Mouse (Mus musculus) spleen, postnatal 10 days (tissue): Measurements from ENCODE around the gene Serpini1.
A peak's percentile ranks its signal among the peaks of the same experiment; 100 is the strongest.

Source experiments
- DNase-seq, 2 experiments: peaks; one replicate each; pipeline ENCODE4 v3.0.0; 2021 to 2022; ENCODE audit warnings: low spot score in 2 of 2

Gene Serpini1

DNA sequence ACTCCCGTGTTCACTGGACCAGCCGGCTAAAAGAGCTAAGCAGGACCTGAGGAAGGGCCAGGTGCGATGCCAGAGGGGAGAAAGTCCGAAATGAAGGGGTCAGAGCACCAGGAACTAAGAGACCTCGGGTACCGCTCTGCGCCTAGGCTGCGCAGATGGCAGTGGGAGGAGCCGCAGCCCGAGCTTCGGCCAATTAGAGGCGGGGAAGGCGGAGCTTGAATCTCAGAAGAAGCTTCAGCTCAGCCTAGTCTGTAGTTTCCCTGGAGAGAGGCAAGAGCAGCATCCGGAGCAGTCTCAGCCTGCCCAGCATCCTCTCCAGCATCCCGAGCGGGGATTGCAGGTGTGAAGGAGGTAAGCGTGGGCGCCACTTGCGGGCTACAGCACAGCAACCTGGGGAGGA, at the start of gene Serpini1:
TSS of gene Serpini1 (plus strand) at position 256 of the 400 bp plus-strand sequence.
- DNase-seq: peak in 1 of 2 experiments; percentile 90

DNA sequence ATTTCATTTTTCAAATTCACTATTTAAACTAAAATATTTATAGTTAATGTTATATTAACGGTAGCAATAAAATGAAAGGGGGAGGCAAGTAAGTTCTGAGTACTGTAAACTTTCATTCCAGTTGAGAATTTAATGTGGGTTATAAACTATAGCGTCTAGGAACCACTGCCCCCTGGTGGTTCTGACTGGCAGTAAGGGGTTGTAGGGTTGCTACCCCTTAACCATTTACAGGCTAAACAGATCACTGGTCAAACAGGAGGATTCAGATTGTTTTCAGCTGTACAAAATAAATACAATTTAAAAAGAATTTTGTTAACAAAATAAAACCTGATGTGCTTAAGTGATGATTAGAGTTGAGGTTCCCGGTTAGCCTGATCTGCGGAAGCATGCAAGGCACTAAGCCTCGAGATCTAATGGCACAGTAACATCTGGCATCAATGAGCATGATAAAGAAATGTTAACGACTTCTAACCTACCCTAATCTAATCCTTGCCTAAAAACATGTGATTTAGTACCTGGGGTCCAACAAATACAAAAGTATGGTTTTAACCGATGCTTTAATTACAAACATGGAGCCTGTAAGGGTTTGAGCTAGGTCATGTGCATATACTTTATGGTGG, 39.6 kb upstream of the Serpini1 start:
- peak; percentile 30 to 78 for DNase-seq

DNA sequence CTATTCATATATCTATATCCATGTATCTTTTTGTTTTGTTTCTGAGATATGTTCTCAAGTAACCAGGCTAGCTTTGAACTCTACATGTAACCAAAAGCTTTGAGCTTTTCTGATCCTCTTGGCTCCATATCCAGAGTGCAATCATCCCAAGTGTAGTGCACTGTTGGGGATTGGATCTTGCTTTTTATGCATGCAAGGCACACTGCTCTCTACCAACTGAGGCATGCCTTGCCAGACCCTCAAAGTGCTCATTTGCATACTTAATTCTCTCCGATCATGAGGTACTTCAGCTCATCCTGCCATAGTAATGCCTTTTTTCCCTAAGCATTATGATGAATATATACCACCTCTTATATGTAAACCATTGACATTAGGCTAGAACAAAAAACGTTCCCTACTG, 36.0 kb upstream of the Serpini1 start:
- DNase-seq: no peak

DNA sequence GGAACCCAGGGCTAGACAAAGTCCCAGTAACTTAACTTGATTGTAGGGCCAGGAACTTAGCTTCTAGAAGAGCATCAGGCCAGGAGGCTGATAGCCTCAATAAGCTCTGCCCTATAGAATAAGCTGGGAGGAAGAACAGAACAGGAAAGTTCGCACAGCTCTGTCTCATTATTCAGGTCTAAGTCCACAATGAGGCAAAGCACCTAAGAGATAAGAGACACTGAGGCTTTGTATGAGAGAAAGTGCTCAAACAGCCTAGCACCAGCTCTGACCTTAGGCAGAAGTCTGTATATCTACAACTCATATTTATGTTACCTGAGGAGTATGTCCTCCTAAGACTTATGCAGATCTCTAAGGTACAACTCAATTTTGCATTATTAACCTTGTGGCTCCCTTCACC, 34.8 kb upstream of the Serpini1 start:
- DNase-seq: no peak

DNA sequence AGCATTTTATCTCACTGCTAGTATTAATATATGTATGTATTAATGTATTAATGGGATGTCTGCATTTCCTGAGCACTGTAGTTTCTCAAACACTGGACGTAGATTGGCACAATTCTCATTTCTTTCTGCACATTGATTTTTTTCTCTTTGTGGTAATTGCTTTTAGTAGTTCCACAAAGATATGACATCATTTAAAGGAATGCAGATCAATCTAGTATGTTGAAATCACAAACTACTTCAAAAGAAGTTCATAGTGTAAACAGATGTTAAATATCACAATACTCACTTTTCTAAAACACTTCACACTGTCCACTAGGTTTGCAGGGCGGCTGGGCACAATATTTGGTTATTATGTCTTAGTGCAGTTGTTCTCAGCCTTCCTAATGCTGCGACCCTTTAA, 26.3 kb upstream of the Serpini1 start:
- no peak for DNase-seq

DNA sequence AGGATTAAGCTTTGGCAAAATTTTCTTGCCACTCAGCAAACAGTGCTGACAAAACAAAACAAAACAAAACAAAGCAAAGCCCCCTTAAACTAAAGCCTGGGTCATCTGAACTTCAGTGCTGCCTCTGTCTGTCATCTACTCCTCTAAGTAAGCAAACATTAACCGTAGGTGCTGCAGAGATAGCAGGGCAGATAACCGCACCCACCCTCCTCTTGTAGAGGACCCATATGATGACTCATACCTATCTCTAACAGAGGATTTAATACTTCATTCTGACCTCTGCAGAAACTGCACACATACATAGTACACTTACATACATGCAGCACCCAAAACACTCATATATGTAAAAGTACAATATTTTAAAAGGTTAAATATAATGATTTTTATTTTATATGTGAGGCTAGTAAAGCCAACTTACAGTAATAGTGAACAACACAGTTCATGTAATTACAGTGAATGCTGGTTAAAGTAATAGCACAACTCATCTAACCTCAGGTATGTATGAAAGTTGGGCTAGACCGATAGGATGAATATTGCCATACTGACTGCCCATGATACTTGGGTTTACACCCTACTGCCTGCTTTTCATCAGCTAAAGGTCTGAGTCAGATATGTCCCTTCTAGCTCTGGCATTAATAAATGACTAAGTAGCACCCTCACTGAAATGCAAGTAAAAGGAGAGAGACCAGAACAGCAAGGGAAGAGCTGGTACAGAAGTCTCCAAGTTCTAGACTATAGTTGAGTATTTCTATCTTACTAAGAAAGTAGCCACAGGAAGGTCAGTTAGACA, 23.1 kb upstream of the Serpini1 start:
- DNase-seq: no peak

DNA sequence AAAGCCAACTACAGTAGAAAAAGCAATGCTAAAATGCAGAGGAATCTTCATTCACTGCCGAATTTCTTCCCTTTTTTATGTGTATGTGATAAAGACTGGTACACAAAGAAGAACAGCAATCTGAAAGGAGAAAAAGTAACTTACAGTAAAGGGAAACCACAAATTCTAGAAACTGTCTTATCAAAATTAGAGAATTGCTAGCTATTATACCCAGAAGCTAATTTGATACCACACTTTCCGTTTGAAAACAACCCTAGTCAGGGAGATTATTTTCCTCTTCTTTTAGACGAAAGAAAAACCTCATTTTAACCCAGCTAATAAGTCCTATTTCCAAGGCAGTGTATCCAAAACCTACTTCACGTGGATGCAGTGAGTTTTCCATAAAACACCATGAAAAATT, 16.1 kb upstream of the Serpini1 start:
- no peak for DNase-seq

DNA sequence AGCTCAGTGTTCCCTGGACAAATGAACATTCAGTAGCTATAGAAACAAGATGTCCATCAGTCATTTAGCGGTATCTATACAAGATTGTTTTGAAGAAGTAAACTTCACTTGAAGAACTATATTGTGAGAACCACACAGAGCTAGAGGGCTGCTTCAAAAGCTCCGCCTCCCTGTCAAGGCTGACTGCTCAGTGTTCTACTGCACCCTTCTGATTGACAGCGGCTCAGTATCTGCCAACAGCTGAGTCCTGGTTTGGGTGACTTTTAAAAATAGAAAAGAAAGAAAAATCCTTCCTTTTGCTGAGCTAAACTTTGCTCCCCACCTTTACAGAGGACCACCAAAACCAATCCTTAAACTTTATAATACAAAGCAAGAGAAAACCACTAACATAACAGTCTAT, 14.5 kb upstream of the Serpini1 start:
- peak in 1 of 2 experiments; percentile 51 for DNase-seq

DNA sequence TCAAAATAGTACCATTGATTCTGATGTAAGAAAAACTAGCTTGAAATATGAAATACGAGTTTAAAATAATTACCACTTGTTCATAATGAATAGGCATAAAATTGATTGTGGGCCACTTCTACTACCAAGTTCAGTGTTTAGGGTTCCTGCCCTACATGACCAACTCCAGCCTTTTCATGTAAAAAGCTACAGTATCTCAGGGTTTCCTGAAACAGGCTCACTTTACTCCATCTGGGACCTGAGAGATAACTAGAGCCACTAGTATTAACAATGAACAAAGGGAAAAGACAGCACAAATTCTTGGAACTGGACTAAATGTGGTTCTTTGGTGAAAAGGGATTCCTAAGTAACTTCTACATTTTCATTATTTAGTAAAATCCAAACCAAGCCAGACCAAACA, 13.1 kb upstream of the Serpini1 start:
- no peak for DNase-seq

DNA sequence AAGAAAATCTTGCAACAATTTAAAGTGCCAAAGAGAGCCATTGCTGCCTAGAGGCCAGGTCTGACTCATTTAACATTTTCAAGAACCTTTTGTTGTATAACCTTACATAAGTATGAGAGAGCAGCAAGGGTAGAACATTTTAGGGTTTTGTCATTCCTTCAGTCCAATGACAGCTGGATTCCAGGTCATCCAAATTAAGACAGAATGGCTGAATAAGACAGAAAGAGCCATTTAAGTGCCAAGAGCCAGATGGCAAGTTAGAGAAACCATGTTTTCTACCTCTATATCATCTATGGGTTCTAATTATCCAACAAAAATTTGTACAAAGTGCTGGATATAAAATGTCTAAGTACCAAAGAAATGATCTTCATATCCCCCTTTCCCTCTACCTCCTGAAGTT, 6.1 kb upstream of the Serpini1 start:
- DNase-seq: no peak

DNA sequence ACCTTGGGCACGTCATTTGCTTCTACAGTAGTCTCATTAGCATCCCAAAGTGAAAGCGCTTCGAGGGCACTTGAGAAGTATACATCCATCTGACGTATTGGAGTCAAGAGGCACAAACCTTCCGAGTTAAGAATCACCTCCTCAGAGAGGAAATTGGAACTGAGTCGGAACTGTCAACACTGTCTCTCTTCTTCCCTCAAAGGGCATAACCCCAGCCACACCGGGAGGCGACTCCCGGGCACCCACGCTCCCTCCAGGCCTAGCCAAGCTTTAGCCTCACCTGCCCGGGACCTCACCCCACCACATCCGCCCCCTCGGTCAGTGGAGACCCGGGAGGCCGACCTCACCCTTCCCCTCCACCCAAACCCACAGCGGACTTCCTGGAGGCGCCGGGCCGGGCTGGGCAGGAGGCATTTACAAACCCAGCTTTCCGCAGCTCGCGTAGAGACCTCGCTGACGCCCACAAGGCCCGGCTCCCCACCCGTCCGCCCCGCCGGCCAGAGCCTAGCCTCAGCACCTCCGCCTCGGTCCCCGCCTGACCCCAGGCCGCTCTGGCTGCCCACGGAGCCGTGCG, 1.1 kb upstream of the Serpini1 start:
- no peak for DNase-seq

DNA sequence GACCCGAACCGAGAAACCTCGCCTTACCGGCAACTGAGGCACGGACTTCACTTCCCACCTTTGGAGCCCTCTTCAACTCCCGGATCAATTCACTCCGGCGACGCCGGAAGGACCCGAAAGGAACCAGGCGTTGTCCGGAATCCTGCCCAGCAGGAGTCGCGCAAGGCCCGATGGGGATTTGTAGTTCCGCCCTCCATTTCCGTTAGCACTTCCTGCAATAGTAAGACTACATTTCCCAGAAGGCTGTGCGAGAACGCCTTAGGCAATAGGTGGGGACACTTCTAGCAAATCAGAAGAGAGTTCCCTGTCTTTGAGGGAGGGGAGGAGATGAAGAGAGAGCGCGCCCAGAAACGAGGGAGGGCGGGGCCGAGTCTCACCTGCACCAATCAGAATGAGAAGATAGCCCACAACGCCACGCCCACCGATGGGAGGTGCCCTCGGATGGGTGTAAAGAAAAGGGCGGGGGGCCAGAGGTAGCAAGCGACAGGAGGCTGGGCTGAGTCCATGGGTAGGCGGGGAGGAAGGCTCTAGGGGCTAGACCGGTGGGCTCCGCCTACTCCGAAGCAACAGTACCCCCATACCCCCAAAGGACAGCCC, 554 bp upstream of the Serpini1 start, which contains the start of gene Pdcd10:
TSS of gene Pdcd10 (minus strand) at position 162 of the 597 bp plus-strand sequence.
- DNase-seq: peak; percentile 98 to 100

DNA sequence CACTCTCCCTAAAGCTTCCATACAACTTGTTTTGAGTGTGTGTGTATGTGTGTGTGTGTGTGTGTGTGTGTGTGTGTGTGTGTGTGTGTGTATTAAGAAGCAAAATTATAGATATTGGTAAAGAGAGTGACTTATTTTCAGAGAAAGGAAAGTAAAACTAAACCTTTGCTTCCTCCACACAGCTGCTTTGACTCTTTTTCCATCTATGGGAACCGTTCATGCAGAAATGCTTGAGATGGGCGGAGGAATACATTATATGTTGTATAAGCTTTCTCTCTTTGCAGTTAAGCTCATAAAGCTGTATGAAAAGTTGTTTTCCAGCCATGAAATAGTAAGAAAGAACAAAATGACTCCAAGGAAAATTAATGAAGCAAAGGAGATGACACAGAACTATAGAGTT, 16.7 kb downstream of the Serpini1 start:
- DNase-seq: no peak

DNA sequence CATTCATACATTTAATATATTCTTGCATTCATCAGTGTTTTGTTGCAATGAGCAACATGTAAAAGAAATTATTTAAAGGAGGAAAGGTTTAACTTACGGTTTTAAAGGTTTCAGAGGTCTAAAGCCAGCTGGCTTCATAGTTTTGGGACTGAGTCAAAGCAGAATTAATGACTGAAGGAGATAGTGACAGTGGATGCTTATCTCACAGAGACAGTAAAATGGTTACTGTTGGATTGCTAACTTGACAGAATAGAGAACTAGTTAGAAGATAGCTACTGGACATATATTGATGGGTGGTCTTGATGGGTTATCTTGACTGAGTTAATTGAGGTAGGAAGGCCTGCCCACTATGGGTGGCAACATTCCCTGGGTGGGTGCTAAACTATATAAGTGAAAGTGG, 18.2 kb downstream of the Serpini1 start:
- no peak for DNase-seq

DNA sequence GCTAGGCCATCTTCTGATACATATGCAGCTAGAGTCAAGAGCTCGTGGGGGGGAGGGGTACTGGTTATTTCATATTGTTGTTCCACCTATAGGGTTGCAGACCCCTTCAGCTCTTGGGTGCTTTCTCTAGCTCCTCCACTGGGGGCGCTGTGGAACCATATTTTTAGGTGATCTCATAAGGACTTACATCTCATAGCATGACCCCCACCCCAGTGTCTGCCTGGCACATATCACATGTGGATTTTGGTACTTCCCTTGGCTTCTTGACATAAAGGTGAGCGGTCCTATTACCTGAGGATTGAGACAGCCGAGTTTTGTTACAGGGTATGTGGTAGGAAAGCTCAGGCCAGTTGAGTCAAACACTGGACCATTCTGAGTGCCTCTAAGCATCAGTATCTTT, 22.0 kb downstream of the Serpini1 start:
- peak; percentile 31 to 71 for DNase-seq

DNA sequence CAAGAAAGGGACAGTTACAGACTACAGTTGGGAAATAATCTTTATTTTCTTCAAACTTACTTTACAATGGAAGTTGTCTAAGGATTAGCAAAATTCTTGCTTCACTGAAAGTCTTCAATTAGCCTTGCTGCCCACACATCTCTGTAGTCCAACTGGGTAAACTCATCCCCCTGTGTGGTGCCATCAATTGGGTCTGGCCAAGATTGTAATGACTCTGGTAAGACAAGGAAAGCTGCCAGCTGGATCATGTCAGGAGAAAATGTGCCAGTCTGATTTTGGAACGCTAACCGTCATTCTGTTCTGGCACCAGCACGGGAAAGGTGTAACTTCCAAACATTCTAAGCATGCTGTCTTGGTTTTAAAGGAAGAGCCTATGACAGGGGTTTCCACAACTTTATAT, 25.9 kb downstream of the Serpini1 start:
- DNase-seq: no peak

DNA sequence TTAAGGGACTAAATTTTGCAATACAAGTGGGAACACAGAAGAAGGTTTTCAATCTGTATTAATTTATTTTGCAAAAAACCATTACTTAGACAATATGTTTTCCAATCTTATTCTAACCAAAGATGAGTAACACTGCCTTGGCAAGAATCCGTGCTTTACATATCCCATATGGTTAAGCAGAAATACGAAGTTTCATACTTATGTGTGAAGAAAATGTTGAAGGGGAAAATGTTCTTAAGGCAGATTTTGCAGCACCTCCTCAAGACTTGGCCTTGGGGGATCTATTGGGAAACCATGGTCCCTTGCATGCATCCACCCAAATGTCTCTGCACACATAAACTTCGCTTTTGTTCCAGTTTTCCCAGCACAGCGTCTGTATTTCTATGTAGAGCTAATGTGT, 27.6 kb downstream of the Serpini1 start:
- no peak for DNase-seq

DNA sequence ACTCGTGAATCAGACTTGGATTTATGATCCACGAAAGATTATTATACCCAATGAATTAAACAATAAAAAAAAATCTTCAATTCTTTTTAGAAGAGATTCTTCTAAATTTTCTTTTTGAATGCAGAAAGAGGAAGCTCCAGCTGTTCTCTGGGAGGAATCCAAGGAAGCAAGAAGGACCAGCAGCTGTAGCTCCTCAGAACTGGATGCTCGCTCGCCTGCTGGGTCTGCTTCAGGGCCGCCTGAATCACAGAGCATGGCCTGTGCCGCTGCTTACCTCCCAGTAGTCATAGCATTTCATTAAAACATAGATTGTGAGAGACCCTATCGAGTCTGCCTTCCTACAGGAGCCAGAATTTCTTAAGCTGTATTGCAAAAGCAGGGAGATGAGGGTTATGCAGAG, 53.7 kb downstream of the Serpini1 start:
- DNase-seq: no peak

DNA sequence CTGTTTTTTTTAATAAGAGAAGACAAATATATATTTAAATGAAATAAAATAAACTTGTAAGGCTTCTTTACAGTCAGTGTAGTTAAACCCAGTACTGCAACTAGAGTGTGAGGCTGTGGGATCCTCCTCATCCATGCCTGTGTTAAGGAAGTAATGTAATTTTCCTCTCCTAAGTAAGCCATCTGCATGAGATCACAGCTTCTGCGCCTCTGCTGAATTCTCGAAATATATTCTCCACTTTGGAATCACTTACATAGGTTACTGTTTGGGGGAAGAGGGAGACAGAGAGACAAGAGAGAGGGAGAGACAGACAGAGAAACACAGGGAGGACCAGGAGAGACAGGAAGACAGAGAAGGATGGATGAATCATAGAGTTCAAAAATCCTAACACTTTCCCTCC, 67.3 kb downstream of the Serpini1 start:
- no peak for DNase-seq

DNA sequence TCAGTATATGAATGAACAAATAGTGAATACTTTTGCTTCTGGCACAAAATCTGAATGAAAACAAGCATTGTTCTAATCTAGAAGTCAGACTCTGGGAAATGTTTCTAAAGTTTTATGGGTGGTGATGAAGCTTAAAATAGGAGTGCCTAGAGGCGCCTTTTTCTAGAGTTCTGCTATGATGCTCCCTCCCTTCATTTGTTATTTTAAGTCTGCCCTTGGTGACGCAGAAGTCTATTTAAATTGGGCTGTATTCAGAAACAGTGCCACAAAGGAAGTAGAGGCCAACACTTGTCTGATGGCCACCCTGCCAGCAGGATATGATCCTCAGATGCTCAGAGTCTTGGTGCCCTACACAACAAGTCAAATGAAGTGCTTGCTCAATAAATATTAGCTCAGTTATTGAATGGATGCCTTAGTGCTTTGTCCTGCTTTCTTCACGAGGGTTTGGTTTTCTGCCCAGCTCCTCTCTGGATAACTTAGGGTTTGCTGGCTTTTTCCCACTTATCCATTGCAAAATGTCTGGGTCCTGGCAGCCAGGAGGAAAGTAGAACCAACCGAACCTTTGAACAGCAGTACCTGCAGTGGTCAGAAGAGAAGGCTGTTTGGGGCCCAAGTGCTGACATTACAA, 73.8 kb downstream of the Serpini1 start:
- DNase-seq: no peak

DNA sequence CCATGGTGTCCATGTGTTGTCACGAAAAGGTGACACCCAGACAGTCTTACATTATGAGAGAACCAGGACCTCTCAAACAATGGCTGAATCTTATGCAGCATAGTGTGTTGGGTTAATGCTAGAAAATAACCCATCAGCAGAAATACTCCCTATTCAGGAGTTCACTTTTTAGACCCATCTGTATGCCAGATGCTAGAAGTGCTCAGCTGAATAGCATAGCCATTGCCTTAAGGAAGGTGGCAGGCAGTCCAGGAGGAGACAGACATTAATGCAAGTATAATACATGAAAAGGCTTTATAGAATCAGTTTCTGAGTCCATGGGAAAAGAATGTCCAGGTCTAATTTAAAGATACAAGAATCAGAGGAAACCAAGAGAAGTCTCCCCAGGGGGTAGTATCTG, 75.9 kb downstream of the Serpini1 start:
- no peak for DNase-seq

DNA sequence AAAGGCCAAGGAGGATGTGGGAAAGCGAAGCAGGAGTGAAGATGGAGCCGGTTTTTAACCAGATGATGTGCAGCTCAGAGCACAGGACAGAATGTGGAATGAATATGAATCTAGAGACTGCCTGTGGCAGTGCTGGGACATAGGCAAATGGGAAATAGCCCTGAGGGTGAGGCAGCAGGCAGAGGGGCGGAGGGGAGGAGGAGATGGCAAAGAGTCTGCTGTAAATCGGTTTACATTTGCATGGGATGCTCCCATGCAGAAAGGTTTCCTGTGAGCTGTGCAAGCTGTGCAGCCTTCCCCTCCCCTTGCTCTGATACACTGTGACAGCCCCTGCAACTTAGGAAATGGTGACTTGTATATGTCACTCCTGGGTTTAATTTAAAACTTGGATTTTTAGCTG, 76.3 kb downstream of the Serpini1 start:
- peak in 1 of 2 experiments; percentile 28 for DNase-seq
